Mouse (Mus musculus) ovary, adult 18-20 months (tissue): ENCODE measurements around the gene Sv2b.
"Not testable (repeated sequence)": the region's sequence is repeated elsewhere in the genome, so short reads cannot be mapped to it uniquely, and the experiment has no call there.

Source experiments
- DNase-seq: peaks from one replicate; pipeline ENCODE4 v3.0.0; 2022; ENCODE audit warnings: low spot score, mixed read lengths

The Sv2b gene

GRCm38 (mm10) chr7:75207965-75208644, 101.0 kb downstream of the Sv2b start:
- no peak for DNase-seq

GRCm38 (mm10) chr7:75206671-75207070, 102.4 kb downstream of the Sv2b start:
- no peak for DNase-seq

- no peak for DNase-seq
Observed at GRCm38 (mm10) chr7:75205386-75205785, 103.7 kb downstream of the Sv2b start.

GRCm38 (mm10) chr7:75194919-75195230, 114.2 kb downstream of the Sv2b start:
- DNase-seq = not testable (repeated sequence)

- DNase-seq = no peak
Observed at GRCm38 (mm10) chr7:75194158-75194918, 114.7 kb downstream of the Sv2b start.

DNA sequence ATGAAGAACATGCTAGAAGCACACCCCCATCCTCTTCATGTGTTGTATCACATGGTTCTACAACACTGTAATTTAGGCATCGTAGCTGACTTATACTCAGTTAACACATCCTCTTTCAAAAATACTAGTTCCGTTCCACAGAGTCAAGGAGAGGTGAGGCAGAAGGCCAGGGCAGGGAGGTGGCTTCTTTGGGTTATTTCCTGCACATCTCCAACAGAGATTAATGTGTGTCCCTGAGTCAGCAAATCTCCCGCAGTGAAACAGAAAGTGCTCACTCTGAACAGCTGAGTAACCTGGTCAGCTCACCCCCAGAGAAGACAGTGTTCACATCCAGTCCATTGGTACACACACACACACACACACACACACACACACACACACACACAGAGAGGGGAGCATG, 118.9 kb downstream of the Sv2b start:
- no peak for DNase-seq

- DNase-seq = no peak
Observed at GRCm38 (mm10) chr7:75175042-75175441, 134.0 kb downstream of the Sv2b start.

GRCm38 (mm10) chr7:75167481-75167880, 141.6 kb downstream of the Sv2b start:
- DNase-seq = no peak

DNA sequence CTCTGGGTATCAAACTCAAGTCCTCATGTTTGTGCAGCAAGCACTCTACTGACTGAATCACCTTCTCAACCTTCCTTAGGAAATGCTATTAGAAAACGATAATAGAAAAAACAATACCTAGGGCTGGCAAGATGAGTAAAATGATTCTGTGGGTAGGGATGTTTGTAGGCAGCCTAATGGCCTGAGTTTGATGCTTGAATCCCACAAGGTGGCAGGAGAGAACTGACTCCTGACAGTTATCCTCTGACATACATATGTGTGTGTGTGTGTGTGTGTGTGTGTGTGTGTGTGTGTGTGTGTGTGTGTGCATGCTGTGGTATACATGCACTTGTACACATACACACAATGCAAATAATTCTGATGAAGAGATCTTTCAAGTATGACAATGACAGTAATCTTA, 161.9 kb downstream of the Sv2b start:
- DNase-seq = no peak

DNA sequence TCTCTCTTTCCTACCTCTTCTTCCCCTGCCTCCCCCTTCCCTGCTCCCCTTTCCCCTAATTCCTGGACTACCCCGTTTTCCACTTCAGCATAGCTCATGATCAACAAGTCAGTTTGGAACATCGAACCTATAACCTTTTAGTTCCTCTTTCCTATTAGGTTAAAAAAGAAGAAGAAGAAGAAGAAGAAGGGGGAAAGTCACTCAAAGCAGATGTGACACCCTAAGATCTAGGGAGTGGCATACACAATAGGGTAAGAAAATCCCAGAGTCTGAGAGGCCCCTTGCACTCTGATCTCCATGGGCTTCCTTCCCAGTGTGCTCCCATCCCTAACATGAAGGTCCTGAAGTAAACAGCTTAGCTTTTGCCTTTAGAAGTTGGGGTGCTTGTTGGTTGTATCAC, 166.3 kb downstream of the Sv2b start:
- no peak for DNase-seq

DNA sequence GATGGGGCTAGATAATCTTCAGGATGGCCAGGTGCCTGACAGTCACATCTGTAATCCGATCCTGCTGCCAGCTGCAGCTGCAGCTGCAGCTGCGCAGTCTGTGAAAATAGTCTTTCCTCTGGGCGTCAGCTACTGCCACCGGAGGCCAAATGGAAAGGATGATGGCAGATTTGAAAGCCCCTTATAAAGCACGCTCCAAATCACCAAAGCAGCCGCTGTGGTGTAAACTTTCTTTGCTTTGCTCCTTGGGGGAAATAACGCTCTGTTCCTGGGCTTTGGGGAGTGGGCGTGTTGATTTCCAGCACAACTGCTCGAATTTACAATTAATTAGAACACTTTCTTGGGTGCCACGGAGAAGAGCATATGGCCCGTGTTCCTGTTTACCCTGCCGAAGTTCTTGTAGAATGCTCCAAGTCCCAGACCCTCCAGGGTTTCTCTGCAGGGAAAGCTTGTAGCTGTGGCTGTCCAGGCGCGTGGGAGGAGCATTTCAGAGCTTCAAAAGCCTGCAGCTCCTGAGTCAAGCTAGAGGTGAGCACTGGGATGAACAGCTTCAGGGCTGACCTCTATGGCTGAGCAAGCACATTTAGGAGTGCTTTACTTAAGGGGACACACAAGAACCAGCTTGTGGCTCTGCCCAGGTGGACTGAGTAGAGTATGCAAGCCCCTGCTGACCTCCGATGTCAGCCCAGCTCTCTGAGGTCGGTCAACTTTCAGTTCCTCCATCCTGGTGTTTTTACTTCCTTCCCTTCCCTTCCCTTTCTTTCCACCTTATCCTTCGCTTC, 167.0 kb downstream of the Sv2b start:
- no peak for DNase-seq

GRCm38 (mm10) chr7:75139306-75139705, 169.8 kb downstream of the Sv2b start:
- DNase-seq = no peak

DNA sequence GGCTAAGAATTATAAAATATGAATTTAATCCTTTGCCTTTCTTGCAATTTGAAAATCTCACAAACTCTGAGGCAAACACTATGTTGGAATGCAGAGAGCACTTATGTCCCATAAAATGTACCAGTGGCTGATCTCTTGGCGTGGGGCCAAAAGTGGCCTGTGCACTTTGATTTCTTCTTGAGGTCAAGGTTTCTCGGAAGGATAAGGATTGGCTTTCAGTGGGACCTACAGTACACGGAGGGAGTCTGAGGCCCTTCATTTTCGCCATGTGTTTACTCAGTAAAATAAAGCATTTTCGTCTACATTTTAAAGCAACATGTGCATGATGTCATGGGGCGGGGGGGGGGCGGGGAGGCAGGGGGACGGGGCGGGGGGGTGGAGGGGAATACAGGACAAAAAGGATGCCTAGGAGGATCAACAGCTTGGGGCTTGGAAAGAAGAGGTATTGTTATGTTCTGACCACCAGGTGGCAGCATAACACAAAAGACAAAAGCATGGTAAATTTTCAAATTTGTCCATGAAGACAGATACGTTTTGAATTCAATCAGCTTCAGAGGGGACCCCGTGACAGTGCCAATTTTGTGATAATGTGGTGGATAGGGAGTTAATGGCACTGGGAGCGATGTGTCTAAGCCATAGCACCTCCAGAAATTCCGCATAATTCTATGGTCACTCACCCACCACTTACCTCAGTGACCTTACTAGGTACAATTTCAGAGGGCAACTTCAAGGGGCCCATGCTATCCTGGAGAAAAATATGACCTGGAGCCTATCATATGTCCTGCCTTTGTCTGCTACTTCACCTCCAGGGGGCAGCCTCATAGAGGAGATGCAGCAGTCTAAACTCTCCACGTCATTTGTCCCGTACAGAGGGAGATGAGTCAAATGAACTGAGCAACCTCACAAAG, 174.1 kb downstream of the Sv2b start:
- no peak for DNase-seq

DNA sequence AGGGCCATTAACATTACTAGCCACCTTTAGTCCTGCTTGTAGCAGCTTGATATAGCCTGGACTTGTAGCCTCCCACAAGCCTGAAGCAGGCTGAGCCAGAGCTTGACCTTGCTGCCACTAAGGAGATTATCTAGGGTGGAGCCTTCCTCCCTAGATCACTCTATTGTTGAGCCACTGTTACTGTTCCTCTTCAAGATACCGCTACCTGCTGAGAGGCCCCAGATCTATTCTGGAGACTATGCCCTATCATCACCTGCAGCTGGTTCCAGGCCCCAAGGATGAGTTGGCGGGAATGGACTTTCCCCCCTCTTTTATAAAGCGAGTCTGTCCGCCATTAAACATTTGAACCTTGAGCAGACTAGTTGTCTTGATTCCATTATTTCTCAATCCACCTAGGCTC, 181.0 kb downstream of the Sv2b start:
- no peak for DNase-seq

- DNase-seq = no peak
Observed at GRCm38 (mm10) chr7:75124067-75124466, 185.0 kb downstream of the Sv2b start.

GRCm38 (mm10) chr7:75118022-75118673, 190.9 kb downstream of the Sv2b start:
- DNase-seq = peak; percentile 16

DNA sequence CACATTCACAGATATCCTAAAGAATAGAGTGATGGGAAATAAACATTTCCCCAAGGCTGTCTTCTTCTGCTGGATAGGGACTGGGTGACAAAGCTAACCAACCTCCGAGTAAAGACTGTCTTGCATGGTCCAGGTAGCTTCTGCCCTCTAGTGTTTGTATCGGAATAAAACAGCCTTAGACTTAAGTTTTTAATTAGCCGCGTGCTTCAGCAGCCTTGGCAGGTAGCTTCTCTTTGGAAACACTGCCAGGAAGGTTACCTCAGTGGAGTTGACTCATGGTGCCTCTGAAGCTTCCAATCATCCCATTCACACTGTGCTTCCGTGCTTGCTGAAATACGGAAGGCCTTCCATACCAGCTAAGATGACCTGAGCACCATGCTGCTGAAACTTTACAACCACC, 198.4 kb downstream of the Sv2b start:
- no peak for DNase-seq

GRCm38 (mm10) chr7:75107441-75107840, 201.6 kb downstream of the Sv2b start:
- no peak for DNase-seq

DNA sequence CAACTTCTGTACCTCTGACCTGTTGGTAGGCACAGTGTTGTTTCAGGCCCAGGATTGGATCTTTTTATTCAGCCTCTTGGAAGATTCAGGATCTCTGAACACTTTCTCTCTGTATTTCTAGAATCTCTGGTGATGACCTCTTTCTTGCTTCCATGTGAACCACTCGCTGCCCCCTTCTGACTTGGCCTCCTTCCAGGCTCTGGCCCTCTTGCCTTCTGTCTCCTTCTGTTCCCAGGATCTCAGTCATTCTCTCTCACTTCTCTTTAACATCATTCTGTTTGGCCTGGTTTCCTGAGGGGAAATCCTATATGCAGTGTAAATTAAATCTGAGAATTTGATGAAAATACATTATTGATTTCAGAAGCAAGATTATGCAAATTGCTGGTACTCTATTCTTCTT, 205.2 kb downstream of the Sv2b start:
- DNase-seq = no peak

DNA sequence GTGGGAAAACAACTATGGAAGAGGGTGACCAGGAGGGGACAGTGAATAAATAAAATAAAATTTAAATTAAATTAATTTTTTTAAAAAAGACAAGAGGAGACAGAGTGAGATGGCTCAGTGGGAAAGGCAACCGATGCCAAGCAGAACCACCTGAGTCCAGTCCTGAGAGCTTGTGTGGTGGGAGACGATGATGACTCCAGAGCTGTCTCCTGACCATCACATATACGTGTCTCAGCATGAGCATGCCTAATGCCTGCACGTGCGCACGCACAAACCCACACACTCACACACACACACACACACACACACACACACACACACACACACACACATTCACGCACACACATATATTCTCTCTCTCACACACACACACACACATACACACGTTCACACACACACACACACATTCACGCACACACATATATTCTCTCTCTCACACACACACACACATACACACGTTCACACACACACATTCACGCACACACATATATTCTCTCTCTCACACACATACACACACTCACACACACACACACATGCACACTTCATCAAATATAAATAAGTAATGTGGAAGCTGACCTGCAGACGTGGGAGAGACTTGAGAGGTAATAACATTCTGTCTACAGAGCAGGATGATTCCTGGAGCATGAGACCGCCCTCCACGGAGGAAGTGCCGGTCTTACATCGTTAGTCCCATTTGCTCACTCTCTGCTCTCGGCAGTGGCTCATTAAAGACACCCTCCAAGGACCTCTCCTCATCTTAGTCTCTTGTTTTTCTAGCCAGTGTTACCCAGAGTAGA, 206.3 kb downstream of the Sv2b start:
- DNase-seq = no peak

GRCm38 (mm10) chr7:75085473-75085872, 223.6 kb downstream of the Sv2b start:
- no peak for DNase-seq
